Mouse (Mus musculus): ENCODE results near the gene Cd68. TPM values are rescaled to one million over a fixed set of nuclear protein-coding genes. Genes with fewer than 3 reads are reported as not detected.
A peak's percentile ranks its signal among the peaks of the same experiment; 100 is the strongest.

The Cd68 gene
- polyA plus RNA-seq, 1 experiment from 2014 or later = 3.4 TPM

GRCm38 (mm10) chr11:69689891-69690290, 23.9 kb upstream of the Cd68 start:
- H3K36me3 ChIP-seq (ENCODE audit: control insufficient read depth, insufficient read depth, low read length) = no peaks in the 10 kb centered on the region
- no peak overlapping the region for H3K27ac ChIP-seq (replicated peaks; ENCODE audit: low read depth, low read length)
- 92% methylated on average over 1 of the region's 1 CpGs for WGBS
- H3K4me2 ChIP-seq (ENCODE audit: low read depth, severe bottlenecking) = no peak overlapping the region
- H3K27me3 ChIP-seq (ENCODE audit: control insufficient read depth, insufficient read depth, low read length) = no peaks in the 10 kb centered on the region
- H3K4me1 ChIP-seq (ENCODE audit: control insufficient read depth, insufficient read depth, low read length) = no peaks in the 10 kb centered on the region
- H3K9me3 ChIP-seq (ENCODE audit: control insufficient read depth, low read length) = no peaks in the 10 kb centered on the region
- DNase-seq (ENCODE audit: low spot score) (no peak), ATAC-seq (ENCODE audit: insufficient number of reproducible peaks, low FRiP score, low TSS enrichment, low read depth) (no peak)
- no peak overlapping the region for H3K4me3 ChIP-seq (ENCODE audit: low read depth, low read length)
- H3K9ac ChIP-seq (ENCODE audit: low read length) = no peak overlapping the region

GRCm38 (mm10) chr11:69687061-69687460, 21.1 kb upstream of the Cd68 start:
- H3K4me3 ChIP-seq (ENCODE audit: low read depth, low read length) = no peak overlapping the region
- no peak for ATAC-seq (ENCODE audit: insufficient number of reproducible peaks, low FRiP score, low TSS enrichment, low read depth)
- H3K36me3 ChIP-seq (ENCODE audit: control insufficient read depth, insufficient read depth, low read length) = no peaks in the 10 kb centered on the region
- H3K4me1 ChIP-seq (ENCODE audit: control insufficient read depth, insufficient read depth, low read length) = no peaks in the 10 kb centered on the region
- no peak overlapping the region for H3K4me2 ChIP-seq (ENCODE audit: low read depth, severe bottlenecking)
- 53% methylated on average over 5 of the region's 5 CpGs for WGBS
- H3K27ac ChIP-seq (replicated peaks; ENCODE audit: low read depth, low read length) = no peak overlapping the region
- no peak for DNase-seq (ENCODE audit: low spot score)
- no peaks in the 10 kb centered on the region for H3K27me3 ChIP-seq (ENCODE audit: control insufficient read depth, insufficient read depth, low read length)
- H3K9me3 ChIP-seq (ENCODE audit: control insufficient read depth, low read length) = no peaks in the 10 kb centered on the region
- H3K9ac ChIP-seq (ENCODE audit: low read length) = no peak overlapping the region

- H3K27me3 ChIP-seq (ENCODE audit: control insufficient read depth, insufficient read depth, low read length) = no peaks in the 10 kb centered on the region
- no peak for ATAC-seq (ENCODE audit: insufficient number of reproducible peaks, low FRiP score, low TSS enrichment, low read depth)
- no peak overlapping the region; the same call in 1 of the 2 replicates for H3K4me2 ChIP-seq (ENCODE audit: low read depth, severe bottlenecking)
- H3K27ac ChIP-seq (replicated peaks; ENCODE audit: low read depth, low read length) = no peak overlapping the region
- H3K4me3 ChIP-seq (ENCODE audit: low read depth, low read length) = no peak overlapping the region
- WGBS = 20% methylated on average over 4 of the region's 4 CpGs
- no peaks in the 10 kb centered on the region for H3K36me3 ChIP-seq (ENCODE audit: control insufficient read depth, insufficient read depth, low read length)
- no peaks in the 10 kb centered on the region for H3K9me3 ChIP-seq (ENCODE audit: control insufficient read depth, low read length)
- peak overlapping the region; percentile 32; the same call in 1 of the 2 replicates for H3K9ac ChIP-seq (ENCODE audit: low read length)
- no peaks in the 10 kb centered on the region for H3K4me1 ChIP-seq (ENCODE audit: control insufficient read depth, insufficient read depth, low read length)
- DNase-seq (ENCODE audit: low spot score) = no peak
Measured at GRCm38 (mm10) chr11:69686377-69686776, 20.4 kb upstream of the Cd68 start.

- Histone ChIP-seq H3K4me3 (ENCODE audit: low read depth, low read length) (no peak within 1 kb of the TSS), H3K27ac (replicated peaks; ENCODE audit: low read depth, low read length) (no peak within 1 kb of the TSS), H3K4me2 (ENCODE audit: low read depth, severe bottlenecking) (no peak within 1 kb of the TSS; the same call in 1 of the 2 replicates), H3K9me3 (ENCODE audit: control insufficient read depth, low read length) (no peaks in the 10 kb centered on the region), H3K4me1 (ENCODE audit: control insufficient read depth, insufficient read depth, low read length) (0 out of 2 replicates have a peak, but pooled peaks cover 4% of the 10 kb centered on the region), H3K9ac (ENCODE audit: low read length) (peak within 1 kb of the TSS; percentile 32; the same call in 1 of the 2 replicates), H3K36me3 (ENCODE audit: control insufficient read depth, insufficient read depth, low read length) (no peaks in the 10 kb centered on the region), H3K27me3 (ENCODE audit: control insufficient read depth, insufficient read depth, low read length) (no peaks in the 10 kb centered on the region)
- ATAC-seq (ENCODE audit: insufficient number of reproducible peaks, low FRiP score, low TSS enrichment, low read depth) = no peak
- 83% methylated on average over 10 of the region's 10 CpGs for WGBS
- DNase-seq (ENCODE audit: low spot score) = no peak
Measured at GRCm38 (mm10) chr11:69685526-69686148, 19.7 kb upstream of the Cd68 start, which contains the start of gene Tnfsf13. TSS of gene Tnfsf13 (minus strand) at chr11:69685784.

- Histone ChIP-seq H3K9me3 (ENCODE audit: control insufficient read depth, low read length) (no peaks in the 10 kb centered on the region), H3K27me3 (ENCODE audit: control insufficient read depth, insufficient read depth, low read length) (no peaks in the 10 kb centered on the region), H3K4me2 (ENCODE audit: low read depth, severe bottlenecking) (no peak overlapping the region), H3K9ac (ENCODE audit: low read length) (no peak overlapping the region), H3K4me1 (ENCODE audit: control insufficient read depth, insufficient read depth, low read length) (peaks cover 8% of the 10 kb centered on the region; the same call in 1 of the 2 replicates), H3K4me3 (ENCODE audit: low read depth, low read length) (no peak overlapping the region), H3K36me3 (ENCODE audit: control insufficient read depth, insufficient read depth, low read length) (no peaks in the 10 kb centered on the region), H3K27ac (replicated peaks; ENCODE audit: low read depth, low read length) (no peak overlapping the region)
- no peak for DNase-seq (ENCODE audit: low spot score)
- WGBS = 81% methylated on average over 6 of the region's 6 CpGs
- ATAC-seq (ENCODE audit: insufficient number of reproducible peaks, low FRiP score, low TSS enrichment, low read depth) = no peak
Measured at GRCm38 (mm10) chr11:69684936-69685335, 19.0 kb upstream of the Cd68 start.

GRCm38 (mm10) chr11:69684128-69684745, 18.3 kb upstream of the Cd68 start:
- Histone ChIP-seq H3K9me3 (ENCODE audit: control insufficient read depth, low read length) (no peaks in the 10 kb centered on the region), H3K4me3 (ENCODE audit: low read depth, low read length) (no peak overlapping the region), H3K9ac (ENCODE audit: low read length) (no peak overlapping the region), H3K4me2 (ENCODE audit: low read depth, severe bottlenecking) (no peak overlapping the region), H3K27ac (replicated peaks; ENCODE audit: low read depth, low read length) (no peak overlapping the region), H3K36me3 (ENCODE audit: control insufficient read depth, insufficient read depth, low read length) (no peaks in the 10 kb centered on the region), H3K27me3 (ENCODE audit: control insufficient read depth, insufficient read depth, low read length) (no peaks in the 10 kb centered on the region), H3K4me1 (ENCODE audit: control insufficient read depth, insufficient read depth, low read length) (peaks cover 8% of the 10 kb centered on the region; the same call in 1 of the 2 replicates)
- 82% methylated on average over 12 of the region's 12 CpGs for WGBS
- DNase-seq (ENCODE audit: low spot score) = no peak
- no peak for ATAC-seq (ENCODE audit: insufficient number of reproducible peaks, low FRiP score, low TSS enrichment, low read depth)

- Histone ChIP-seq H3K9me3 (ENCODE audit: control insufficient read depth, low read length) (no peaks in the 10 kb centered on the region), H3K9ac (ENCODE audit: low read length) (no peak overlapping the region), H3K4me2 (ENCODE audit: low read depth, severe bottlenecking) (no peak overlapping the region), H3K4me3 (ENCODE audit: low read depth, low read length) (no peak overlapping the region), H3K27me3 (ENCODE audit: control insufficient read depth, insufficient read depth, low read length) (no peaks in the 10 kb centered on the region), H3K27ac (replicated peaks; ENCODE audit: low read depth, low read length) (no peak overlapping the region), H3K4me1 (ENCODE audit: control insufficient read depth, insufficient read depth, low read length) (peaks cover 8% of the 10 kb centered on the region; the same call in 1 of the 2 replicates), H3K36me3 (ENCODE audit: control insufficient read depth, insufficient read depth, low read length) (peaks cover 4% of the 10 kb centered on the region; the same call in 1 of the 2 replicates)
- DNase-seq (ENCODE audit: low spot score) (no peak), ATAC-seq (ENCODE audit: insufficient number of reproducible peaks, low FRiP score, low TSS enrichment, low read depth) (no peak)
- WGBS = 82% methylated on average over 7 of the region's 7 CpGs
Measured at GRCm38 (mm10) chr11:69683576-69683975, 17.6 kb upstream of the Cd68 start.

- H3K4me2 ChIP-seq (ENCODE audit: low read depth, severe bottlenecking) = peak overlapping the region; percentile 92; the same call in 1 of the 2 replicates
- no peak overlapping the region for H3K4me3 ChIP-seq (ENCODE audit: low read depth, low read length)
- ATAC-seq (ENCODE audit: insufficient number of reproducible peaks, low FRiP score, low TSS enrichment, low read depth) (peak; percentile 18; the same call in 1 of the 2 replicates), DNase-seq (ENCODE audit: low spot score) (peak; percentile 97)
- no peak overlapping the region for H3K27ac ChIP-seq (replicated peaks; ENCODE audit: low read depth, low read length)
- no peaks in the 10 kb centered on the region for H3K27me3 ChIP-seq (ENCODE audit: control insufficient read depth, insufficient read depth, low read length)
- no peaks in the 10 kb centered on the region for H3K9me3 ChIP-seq (ENCODE audit: control insufficient read depth, low read length)
- 28% methylated on average over 12 of the region's 12 CpGs for WGBS
- peaks cover 7% of the 10 kb centered on the region; the same call in 1 of the 2 replicates for H3K36me3 ChIP-seq (ENCODE audit: control insufficient read depth, insufficient read depth, low read length)
- peak overlapping the region; percentile 53 for H3K9ac ChIP-seq (ENCODE audit: low read length)
- peaks cover 8% of the 10 kb centered on the region; the same call in 1 of the 2 replicates for H3K4me1 ChIP-seq (ENCODE audit: control insufficient read depth, insufficient read depth, low read length)
Measured at GRCm38 (mm10) chr11:69682840-69683533, 17.0 kb upstream of the Cd68 start.
